17 mouse cellular contexts compared by ENCODE assay signal in the genomic region with DNA sequence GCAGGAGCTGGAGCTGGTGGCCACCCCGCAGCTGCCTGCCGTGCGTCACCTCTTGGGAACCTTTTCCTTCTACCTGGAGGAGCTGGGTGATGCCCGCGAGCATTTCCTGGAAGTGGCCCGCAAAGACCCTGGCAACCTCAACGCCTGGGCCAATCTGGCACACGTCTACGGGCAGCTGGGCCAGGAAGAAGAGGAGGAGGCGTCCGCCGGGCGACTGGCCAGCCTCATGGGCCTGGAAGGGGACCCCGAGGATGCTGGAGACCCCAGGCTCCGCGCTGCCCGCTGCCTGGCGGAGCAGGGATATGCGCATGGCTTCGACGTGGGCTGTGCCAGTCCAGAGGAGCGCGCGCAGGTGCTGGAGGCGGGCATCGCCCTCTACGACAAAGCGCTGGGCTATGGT. TPM values are rescaled to one million over a fixed set of nuclear protein-coding genes. Genes with fewer than 3 reads are reported as not detected.
DNase-seq lines count a peak whose midpoint lies in the region; ATAC-seq and TF ChIP-seq lines count a peak whose summit lies in the region.
"Had no signal": no experiment of that assay in that cellular context is flagged by ENCODE, and none has a peak within 500 bp of the region (broad histone marks: within the 10 kb centered on the region; RNA-seq: fewer than 3 reads in every experiment).

No protein-coding gene starts in this region.

- no peak for DNase-seq in liver, postnatal 0 days
- DNase-seq in liver, embryonic 11.5 days (ENCODE audit: low spot score): no peak
- no peak for DNase-seq in thymus, postnatal 14 days
- DNase-seq in ovary, postnatal 14 days (ENCODE audit: low spot score): no peak
- DNase-seq: gastrocnemius, postnatal 25 days; heart, postnatal 10 days; spleen, adult 18-20 months had no signal

- no peak for TF ChIP-seq EP300 in liver, postnatal 0 days (IDR thresholded peaks at IDR 0.05; ENCODE audit: low read depth)

- H3K9ac ChIP-seq in heart, embryonic 13.5 days: no peak overlapping the region
- no peak overlapping the region for H3K9ac ChIP-seq in heart, embryonic 12.5 days
- H3K9ac ChIP-seq in liver, postnatal 0 days (replicated peaks): no peak overlapping the region
- H3K9ac ChIP-seq in liver, embryonic 11.5 days (ENCODE audit: low read depth, low read length): no peak overlapping the region
- H3K9ac ChIP-seq in embryonic facial prominence, embryonic 15.5 days: no peak overlapping the region
- H3K9ac ChIP-seq in midbrain, embryonic 15.5 days: no peak overlapping the region
- H3K9ac ChIP-seq: liver, embryonic 12.5 days; midbrain, embryonic 12.5 days had no signal

- no peaks in the 10 kb centered on the region for H3K36me3 ChIP-seq in heart, embryonic 13.5 days
- no peaks in the 10 kb centered on the region for H3K36me3 ChIP-seq in heart, embryonic 12.5 days
- no peaks in the 10 kb centered on the region for H3K36me3 ChIP-seq in liver, postnatal 0 days (replicated peaks; ENCODE audit: insufficient read depth, low read length)
- no peaks in the 10 kb centered on the region for H3K36me3 ChIP-seq in liver, embryonic 11.5 days (ENCODE audit: control insufficient read depth, insufficient read depth, low read length)
- no peaks in the 10 kb centered on the region for H3K36me3 ChIP-seq in embryonic facial prominence, embryonic 15.5 days
- no peaks in the 10 kb centered on the region for H3K36me3 ChIP-seq in midbrain, embryonic 15.5 days (replicated peaks)
- H3K36me3 ChIP-seq: liver, embryonic 12.5 days; midbrain, embryonic 12.5 days had no signal

- H3K9me3 ChIP-seq in heart, embryonic 13.5 days: no peaks in the 10 kb centered on the region
- no peaks in the 10 kb centered on the region for H3K9me3 ChIP-seq in heart, embryonic 12.5 days (replicated peaks)
- H3K9me3 ChIP-seq in liver, postnatal 0 days (ENCODE audit: low read length): no peaks in the 10 kb centered on the region
- H3K9me3 ChIP-seq in liver, embryonic 11.5 days (ENCODE audit: control insufficient read depth, low read length): no peaks in the 10 kb centered on the region
- H3K9me3 ChIP-seq in embryonic facial prominence, embryonic 15.5 days (replicated peaks): no peaks in the 10 kb centered on the region
- H3K9me3 ChIP-seq in midbrain, embryonic 15.5 days: no peaks in the 10 kb centered on the region
- H3K9me3 ChIP-seq: liver, embryonic 12.5 days; midbrain, embryonic 12.5 days had no signal

- 20% methylated on average over 28 of the region's 28 CpGs for WGBS in heart, embryonic 13.5 days
- WGBS in heart, embryonic 12.5 days: 28% methylated on average over 28 of the region's 28 CpGs
- 22% methylated on average over 28 of the region's 28 CpGs for WGBS in liver, postnatal 0 days (ENCODE audit: insufficient replicate concordance)
- 26% methylated on average over 28 of the region's 28 CpGs for WGBS in liver, embryonic 11.5 days
- 33% methylated on average over 28 of the region's 28 CpGs for WGBS in embryonic facial prominence, embryonic 15.5 days
- WGBS in midbrain, embryonic 15.5 days: 39% methylated on average over 26 of the region's 28 CpGs

- H3K27ac ChIP-seq in heart, embryonic 13.5 days (replicated peaks): no peak overlapping the region
- H3K27ac ChIP-seq in heart, embryonic 12.5 days (ENCODE audit: poor library complexity, severe bottlenecking): no peak overlapping the region
- no peak overlapping the region for H3K27ac ChIP-seq in liver, postnatal 0 days (ENCODE audit: low read depth)
- H3K27ac ChIP-seq in liver, embryonic 11.5 days (ENCODE audit: low read depth, low read length): no peak overlapping the region
- H3K27ac ChIP-seq in embryonic facial prominence, embryonic 15.5 days (replicated peaks): no peak overlapping the region
- H3K27ac ChIP-seq in midbrain, embryonic 15.5 days: no peak overlapping the region
- H3K27ac ChIP-seq: liver, embryonic 12.5 days; midbrain, embryonic 12.5 days had no signal

- TF ChIP-seq CTCF in liver, postnatal 0 days (IDR thresholded peaks at IDR 0.05; ENCODE audit: low read depth): no peak

- peak overlapping the region; percentile 27; the same call in 1 of the 2 replicates for H3K4me2 ChIP-seq in heart, embryonic 13.5 days
- H3K4me2 ChIP-seq in heart, embryonic 12.5 days: no peak overlapping the region
- no peak overlapping the region for H3K4me2 ChIP-seq in liver, postnatal 0 days (ENCODE audit: low read depth, low read length)
- H3K4me2 ChIP-seq in liver, embryonic 11.5 days: no peak overlapping the region
- peak overlapping the region; percentile 30 for H3K4me2 ChIP-seq in embryonic facial prominence, embryonic 15.5 days (replicated peaks)
- peak overlapping the region; percentile 15; the same call in 1 of the 2 replicates for H3K4me2 ChIP-seq in midbrain, embryonic 15.5 days
- H3K4me2 ChIP-seq: liver, embryonic 12.5 days; midbrain, embryonic 12.5 days had no signal

- no peak for ATAC-seq in heart, embryonic 13.5 days (ENCODE audit: extremely low read depth, insufficient number of reproducible peaks, low FRiP score, low TSS enrichment)
- no peak for ATAC-seq in heart, embryonic 12.5 days (ENCODE audit: insufficient number of reproducible peaks, low FRiP score)
- no peak for ATAC-seq in liver, postnatal 0 days
- no peak for ATAC-seq in liver, embryonic 11.5 days (replicated peaks; ENCODE audit: low FRiP score)
- no peak for ATAC-seq in embryonic facial prominence, embryonic 15.5 days (ENCODE audit: insufficient number of reproducible peaks, low FRiP score, low TSS enrichment, low read depth)
- ATAC-seq in midbrain, embryonic 15.5 days (replicated peaks): no peak
- ATAC-seq: forebrain, embryonic 14.5 days; liver, embryonic 12.5 days; Patski had no signal

- H3K27me3 ChIP-seq in heart, embryonic 13.5 days (replicated peaks): peaks cover 95% of the 10 kb centered on the region
- H3K27me3 ChIP-seq in heart, embryonic 12.5 days (replicated peaks): peaks cover 83% of the 10 kb centered on the region
- H3K27me3 ChIP-seq in liver, postnatal 0 days (ENCODE audit: insufficient read depth, low read length): peaks cover 27% of the 10 kb centered on the region
- peaks cover 46% of the 10 kb centered on the region for H3K27me3 ChIP-seq in liver, embryonic 11.5 days (replicated peaks; ENCODE audit: control insufficient read depth, insufficient read depth, low read length)
- H3K27me3 ChIP-seq in embryonic facial prominence, embryonic 15.5 days: peaks cover 46% of the 10 kb centered on the region
- peaks cover 36% of the 10 kb centered on the region for H3K27me3 ChIP-seq in midbrain, embryonic 15.5 days (replicated peaks)
- H3K27me3 ChIP-seq: Patski had no signal

- H3K4me1 ChIP-seq in heart, embryonic 13.5 days: no peaks in the 10 kb centered on the region
- 0 out of 2 replicates have a peak, but pooled peaks cover under 1% of the 10 kb centered on the region for H3K4me1 ChIP-seq in heart, embryonic 12.5 days (replicated peaks)
- H3K4me1 ChIP-seq in liver, postnatal 0 days (ENCODE audit: insufficient read depth): no peaks in the 10 kb centered on the region
- peaks cover under 1% of the 10 kb centered on the region; the same call in 1 of the 2 replicates for H3K4me1 ChIP-seq in liver, embryonic 11.5 days (replicated peaks; ENCODE audit: control insufficient read depth, insufficient read depth, low read length)
- H3K4me1 ChIP-seq in embryonic facial prominence, embryonic 15.5 days: peaks cover 12% of the 10 kb centered on the region
- H3K4me1 ChIP-seq in midbrain, embryonic 15.5 days: peaks cover 18% of the 10 kb centered on the region
- H3K4me1 ChIP-seq: midbrain, embryonic 12.5 days had no signal

- 0 out of 2 replicates have a peak overlapping the region, but pooled peaks have one; percentile 6 for H3K4me3 ChIP-seq in heart, embryonic 13.5 days
- H3K4me3 ChIP-seq in heart, embryonic 12.5 days: no peak overlapping the region
- 0 out of 2 replicates have a peak overlapping the region, but pooled peaks have one; percentile 22 for H3K4me3 ChIP-seq in liver, postnatal 0 days (ENCODE audit: low read depth, low read length)
- H3K4me3 ChIP-seq in liver, embryonic 11.5 days (ENCODE audit: low read depth, low read length): no peak overlapping the region
- H3K4me3 ChIP-seq in embryonic facial prominence, embryonic 15.5 days (replicated peaks): peak overlapping the region; percentile 30
- H3K4me3 ChIP-seq in midbrain, embryonic 15.5 days: no peak overlapping the region
- H3K4me3 ChIP-seq: liver, embryonic 12.5 days; midbrain, embryonic 12.5 days had no signal

RNA-seq across cellular contexts. Expression of a gene that starts 0.5 kb away (rescaled TPM):
- polyA plus RNA-seq in heart, embryonic 13.5 days (2015; fragmentation: Nextera tagmentation; extraction: Ambion mirVana): 0.43 and 0.74 TPM in 2 replicates
- 0.57 and 0.91 TPM in 2 replicates for polyA plus RNA-seq in heart, embryonic 12.5 days (2016; fragmentation: Nextera tagmentation; extraction: Ambion mirVana)
- polyA plus RNA-seq in liver, postnatal 0 days (2015; fragmentation: Nextera tagmentation; extraction: Ambion mirVana): not detected in 2 replicates
- polyA plus RNA-seq in liver, embryonic 11.5 days (2014; fragmentation: Nextera tagmentation; extraction: Ambion mirVana): 0.12 TPM in 2 replicates
- 9.8 and 12.4 TPM in 2 replicates for polyA plus RNA-seq in embryonic facial prominence, embryonic 15.5 days (2015; fragmentation: Nextera tagmentation; extraction: Ambion mirVana)
- polyA plus RNA-seq in midbrain, embryonic 15.5 days (2015; fragmentation: Nextera tagmentation; extraction: Ambion mirVana): 3.4 and 4.4 TPM in 2 replicates

RNA-seq across cellular contexts. Expression of a gene that starts 5.7 kb away (rescaled TPM):
- polyA plus RNA-seq in heart, embryonic 13.5 days (2015; fragmentation: Nextera tagmentation; extraction: Ambion mirVana): 0.50 and 0.52 TPM in 2 replicates
- polyA plus RNA-seq in heart, embryonic 12.5 days (2016; fragmentation: Nextera tagmentation; extraction: Ambion mirVana): 0.50 and 1.5 TPM in 2 replicates
- not detected in 2 replicates for polyA plus RNA-seq in liver, postnatal 0 days (2015; fragmentation: Nextera tagmentation; extraction: Ambion mirVana)
- 0.30 and 0.52 TPM in 2 replicates for polyA plus RNA-seq in liver, embryonic 11.5 days (2014; fragmentation: Nextera tagmentation; extraction: Ambion mirVana)
- polyA plus RNA-seq in embryonic facial prominence, embryonic 15.5 days (2015; fragmentation: Nextera tagmentation; extraction: Ambion mirVana): 0.24 TPM in 1 of 2 replicates, not detected in the other
- not detected in 2 replicates for polyA plus RNA-seq in midbrain, embryonic 15.5 days (2015; fragmentation: Nextera tagmentation; extraction: Ambion mirVana)
- polyA plus RNA-seq: forebrain, embryonic 14.5 days; large intestine, adult 2 months; Patski; thymus, postnatal 0 days had no signal

RNA-seq across cellular contexts. Expression of a gene that starts 28.2 kb away (rescaled TPM):
- 10.4 and 13.0 TPM in 2 replicates for polyA plus RNA-seq in heart, embryonic 13.5 days (2015; fragmentation: Nextera tagmentation; extraction: Ambion mirVana)
- polyA plus RNA-seq in heart, embryonic 12.5 days (2016; fragmentation: Nextera tagmentation; extraction: Ambion mirVana): 12.3 and 13.6 TPM in 2 replicates
- polyA plus RNA-seq in liver, postnatal 0 days (2015; fragmentation: Nextera tagmentation; extraction: Ambion mirVana): 3.9 and 4.3 TPM in 2 replicates
- polyA plus RNA-seq in liver, embryonic 11.5 days (2014; fragmentation: Nextera tagmentation; extraction: Ambion mirVana): 11.5 and 11.7 TPM in 2 replicates
- 13.2 and 14.3 TPM in 2 replicates for polyA plus RNA-seq in embryonic facial prominence, embryonic 15.5 days (2015; fragmentation: Nextera tagmentation; extraction: Ambion mirVana)
- polyA plus RNA-seq in midbrain, embryonic 15.5 days (2015; fragmentation: Nextera tagmentation; extraction: Ambion mirVana): 9.7 and 10.4 TPM in 2 replicates

RNA-seq across cellular contexts. Expression of a gene that starts 56.0 kb away (rescaled TPM):
- polyA plus RNA-seq in heart, embryonic 13.5 days (2015; fragmentation: Nextera tagmentation; extraction: Ambion mirVana): 51.2 and 63.5 TPM in 2 replicates
- 55.6 and 57.7 TPM in 2 replicates for polyA plus RNA-seq in heart, embryonic 12.5 days (2016; fragmentation: Nextera tagmentation; extraction: Ambion mirVana)
- polyA plus RNA-seq in liver, postnatal 0 days (2015; fragmentation: Nextera tagmentation; extraction: Ambion mirVana): 18.3 and 19.5 TPM in 2 replicates
- polyA plus RNA-seq in liver, embryonic 11.5 days (2014; fragmentation: Nextera tagmentation; extraction: Ambion mirVana): 72.3 and 74.8 TPM in 2 replicates
- polyA plus RNA-seq in embryonic facial prominence, embryonic 15.5 days (2015; fragmentation: Nextera tagmentation; extraction: Ambion mirVana): 97.5 and 102 TPM in 2 replicates
- polyA plus RNA-seq in midbrain, embryonic 15.5 days (2015; fragmentation: Nextera tagmentation; extraction: Ambion mirVana): 158 TPM in 2 replicates

Comparison
In these comparisons a context has a peak if more than half of its experiments do, and no peak if none do; other contexts are left out.
1. H3K4me2 ChIP-seq: peak in heart, embryonic 13.5 days (single experiment), embryonic facial prominence, embryonic 15.5 days (single experiment) and midbrain, embryonic 15.5 days (single experiment); none in heart, embryonic 12.5 days (single experiment), liver, postnatal 0 days (single experiment) and liver, embryonic 11.5 days (single experiment).
2. H3K4me3 ChIP-seq: peak in heart, embryonic 13.5 days (single experiment), liver, postnatal 0 days (single experiment) and embryonic facial prominence, embryonic 15.5 days (single experiment); none in heart, embryonic 12.5 days (single experiment), liver, embryonic 11.5 days (single experiment) and midbrain, embryonic 15.5 days (single experiment).